Mouse (Mus musculus): ENCODE measurements around the gene Cdh13.

Gene Cdh13

DNA sequence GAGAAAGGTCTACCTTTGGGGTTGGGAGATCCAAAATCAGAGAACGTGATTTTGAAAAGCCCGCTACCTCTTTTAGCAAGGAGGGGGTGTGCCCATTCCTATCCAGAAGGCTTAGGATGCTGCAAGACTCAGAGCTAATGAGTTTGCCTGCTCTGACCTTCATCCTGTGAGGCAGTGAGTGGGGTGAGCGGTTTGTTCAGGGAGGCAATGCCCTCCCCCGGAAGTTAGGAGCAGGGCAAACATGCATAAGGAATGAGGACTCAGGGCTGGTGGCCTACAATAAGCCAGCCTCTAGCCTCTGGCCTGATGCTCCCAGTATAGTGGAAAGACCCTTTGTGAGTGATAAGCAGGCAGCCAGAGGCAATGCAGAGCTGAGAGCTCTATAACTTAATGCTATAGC, 269.3 kb downstream of the Cdh13 start:
- in situ Hi-C loops (cut with MboI; ENCODE audit: low sequenced_read_pairs): no loop called here

DNA sequence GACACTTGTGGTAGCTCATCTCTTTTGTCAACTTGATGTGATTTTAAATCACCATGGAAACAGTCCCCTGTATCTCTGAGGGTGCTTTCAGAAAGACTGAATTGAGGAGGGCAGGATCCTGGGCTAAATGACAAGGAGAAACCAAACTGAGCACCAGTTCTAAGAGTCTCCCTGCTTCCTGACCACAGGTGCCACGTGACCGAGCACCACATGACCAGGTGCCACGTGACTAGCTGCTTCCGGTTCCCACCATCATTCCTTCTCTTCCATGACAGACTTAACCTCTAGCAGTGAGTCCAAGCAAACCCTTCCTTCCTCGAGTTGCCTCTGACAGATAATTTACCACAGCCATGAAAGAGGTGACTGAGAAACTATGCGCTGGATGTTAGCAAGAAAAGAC, 280.5 kb downstream of the Cdh13 start:
- in situ Hi-C loops (cut with MboI; ENCODE audit: low sequenced_read_pairs): no loop called here

DNA sequence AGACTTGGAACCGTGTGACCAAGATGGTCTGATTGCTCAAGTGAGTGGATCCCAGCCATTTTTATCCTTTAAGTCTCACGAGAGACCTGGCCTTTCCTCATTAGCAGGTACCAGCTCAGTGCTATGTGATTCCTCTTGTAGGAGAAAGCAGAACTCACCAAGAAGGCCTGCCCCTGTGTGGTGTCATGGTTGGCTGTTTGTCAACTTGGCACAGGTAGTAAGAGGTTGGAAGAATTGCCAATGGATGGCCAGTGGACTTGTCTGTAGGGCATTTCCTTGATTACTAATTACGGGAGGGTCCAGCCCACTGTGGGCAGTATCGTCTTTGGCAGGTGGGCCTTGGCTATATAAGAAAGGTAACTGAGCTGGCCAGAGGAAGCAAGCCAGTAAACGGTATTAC, 281.7 kb downstream of the Cdh13 start:
- in situ Hi-C loops (cut with MboI; ENCODE audit: low sequenced_read_pairs): no loop called here

DNA sequence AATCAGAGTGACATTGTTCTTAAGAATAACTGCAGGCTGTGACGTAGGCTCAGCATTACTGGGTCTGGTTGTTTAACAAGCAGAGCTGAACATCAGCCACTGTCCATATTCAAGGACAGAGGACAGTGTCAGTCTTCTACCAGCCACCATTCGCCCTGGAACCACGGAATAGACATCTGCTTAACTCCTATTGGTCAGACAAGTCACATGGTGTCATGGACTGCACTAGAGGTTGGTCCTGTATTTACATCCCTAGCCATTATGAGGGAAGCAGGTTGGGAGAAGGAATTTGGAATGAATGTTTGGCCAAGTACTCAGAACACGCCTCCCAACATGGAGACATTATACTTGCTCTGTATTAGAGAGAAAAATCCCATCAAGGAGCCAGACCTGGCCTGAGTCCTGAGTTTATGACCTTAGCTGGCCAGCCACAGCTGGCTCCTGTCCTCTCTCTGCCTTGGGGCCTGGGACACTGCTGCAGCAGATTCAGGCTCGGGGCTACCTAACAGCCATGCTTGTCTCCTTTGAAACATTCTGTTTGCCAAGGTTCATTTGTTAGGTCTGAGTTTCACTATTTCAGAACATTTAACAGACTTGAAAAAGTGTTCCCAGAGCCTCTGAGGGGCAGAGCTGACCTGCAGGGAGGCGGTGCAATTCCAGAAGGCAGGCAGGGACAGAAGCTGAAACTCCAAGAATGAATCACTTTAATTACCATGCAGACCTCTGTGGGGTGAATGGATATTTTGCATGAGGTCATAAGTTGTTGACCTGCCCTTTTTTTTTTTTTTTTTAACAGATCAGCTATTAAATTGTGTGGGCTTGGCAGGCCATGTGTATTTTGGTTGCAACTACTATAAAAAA, 282.6 kb downstream of the Cdh13 start:
- in situ Hi-C loops (cut with MboI; ENCODE audit: low sequenced_read_pairs): no loop called here

DNA sequence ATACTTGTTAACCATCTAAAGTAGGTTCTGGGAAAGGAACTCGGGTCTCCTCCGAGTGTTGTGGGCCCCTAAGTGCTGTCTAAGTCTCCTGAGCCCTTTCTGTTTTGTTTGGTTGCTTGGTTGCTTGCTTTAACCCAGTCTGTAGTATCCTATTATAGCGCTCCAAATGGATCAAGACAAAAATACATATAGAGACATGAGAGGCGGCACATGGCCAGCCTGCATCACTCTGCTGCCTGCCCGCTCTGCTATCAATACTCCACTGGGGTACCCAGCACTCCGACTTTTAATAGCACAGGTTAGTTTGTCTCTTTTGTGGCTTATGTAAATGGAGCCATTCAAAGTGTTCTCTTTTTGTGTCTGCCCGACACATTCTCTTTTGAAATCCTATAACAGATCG, 285.8 kb downstream of the Cdh13 start:
- in situ Hi-C loops (cut with MboI; ENCODE audit: low sequenced_read_pairs): no loop called here

DNA sequence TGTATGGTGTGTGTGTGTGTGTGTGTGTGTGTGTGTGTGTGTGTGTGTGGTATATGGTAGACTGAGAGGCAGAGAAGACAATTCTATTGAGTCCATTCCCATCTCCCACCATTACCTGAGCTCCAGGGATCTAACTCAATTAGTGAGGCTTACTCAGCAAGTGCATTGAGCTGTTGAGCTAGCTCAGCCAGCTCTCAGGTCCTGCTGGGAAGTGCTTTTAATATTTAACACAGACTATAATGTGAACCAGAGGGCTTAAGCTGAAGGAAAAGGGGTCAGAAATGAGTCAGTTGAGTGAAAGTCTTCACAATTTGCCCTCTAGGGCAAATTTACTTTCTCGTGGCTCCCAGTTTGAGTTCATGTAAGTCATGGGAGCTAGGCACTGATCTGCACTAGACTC, 297.7 kb downstream of the Cdh13 start:
- in situ Hi-C loops (cut with MboI; ENCODE audit: low sequenced_read_pairs): no loop called here

DNA sequence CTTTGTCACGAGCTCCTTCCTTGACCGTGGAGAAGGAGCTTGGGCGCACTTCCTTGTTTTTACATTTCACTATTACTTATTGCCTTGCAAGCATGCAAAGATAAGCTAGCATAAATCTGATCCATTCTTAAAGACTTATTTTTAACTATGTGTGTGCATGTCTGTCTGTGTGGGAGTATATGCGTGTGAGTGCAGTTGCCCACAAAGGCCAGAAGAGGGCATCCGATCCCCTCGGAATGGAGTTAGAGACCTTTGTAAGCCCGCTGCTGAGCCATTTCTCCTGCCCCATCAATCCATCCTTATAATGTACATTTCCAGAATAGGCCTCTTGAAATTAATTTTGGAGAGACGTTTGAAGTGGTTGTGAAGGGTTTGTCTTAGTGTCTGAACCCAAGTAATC, 298.7 kb downstream of the Cdh13 start:
- in situ Hi-C loops (cut with MboI; ENCODE audit: low sequenced_read_pairs): no loop called here

DNA sequence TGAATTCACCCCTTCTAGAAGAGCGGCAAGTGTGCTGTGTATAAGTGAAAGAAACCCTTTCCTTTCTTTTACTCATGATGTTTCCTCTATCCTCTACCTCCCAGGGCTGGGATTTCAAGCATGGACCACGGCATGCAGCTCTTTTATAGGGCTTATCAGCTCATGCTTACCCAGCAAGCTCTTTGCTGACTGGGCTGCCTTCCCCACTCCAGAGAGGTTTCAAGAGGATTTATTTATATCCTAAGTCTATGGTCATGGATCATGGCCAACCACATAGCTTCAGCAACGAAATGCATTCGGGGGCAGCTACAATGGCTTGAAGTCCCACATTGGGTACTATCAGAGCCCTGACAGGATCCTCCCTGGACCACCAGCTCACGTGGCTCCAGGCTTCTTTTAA, 304.4 kb downstream of the Cdh13 start:
- in situ Hi-C loops (cut with MboI; ENCODE audit: low sequenced_read_pairs): no loop called here

DNA sequence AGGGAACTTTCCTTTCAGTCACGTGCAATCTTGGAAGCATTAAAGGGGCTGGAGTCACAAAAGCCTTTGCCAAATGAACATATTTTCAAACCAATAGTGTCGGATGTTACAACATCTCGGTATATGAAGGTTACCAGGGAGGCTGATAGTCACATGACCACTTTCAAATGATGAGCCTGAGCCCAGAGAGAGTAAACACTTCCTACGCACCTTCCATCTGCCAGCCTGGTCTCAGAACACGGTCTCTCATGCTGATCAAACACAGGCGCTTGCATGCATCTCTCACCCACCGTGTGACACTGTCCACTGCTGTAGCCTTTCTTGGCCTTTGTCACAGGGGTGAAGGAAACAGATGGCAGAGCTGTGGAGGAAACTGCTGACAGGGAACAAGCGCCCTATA, 313.3 kb downstream of the Cdh13 start:
- in situ Hi-C loops (cut with MboI; ENCODE audit: low sequenced_read_pairs): no loop called here

DNA sequence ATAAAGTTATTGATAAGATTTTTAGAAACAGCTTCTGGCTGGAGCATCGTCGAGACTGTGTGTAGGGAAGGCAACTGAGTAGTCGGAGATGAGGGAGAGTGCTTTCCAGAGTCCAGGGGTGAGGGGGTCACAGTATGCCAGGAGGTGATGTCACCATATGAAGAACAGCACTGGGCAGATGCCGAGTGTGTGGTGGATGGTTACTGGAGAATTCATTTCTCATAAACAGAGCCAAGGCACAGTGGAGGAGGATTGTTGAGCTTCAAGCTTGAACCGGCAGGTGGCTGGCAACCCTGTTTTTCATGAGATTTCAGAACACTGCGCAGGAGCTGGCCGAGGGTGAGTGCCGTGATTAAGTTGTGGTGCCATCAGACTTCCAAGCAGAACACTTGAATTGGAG, 317.8 kb downstream of the Cdh13 start:
- in situ Hi-C loops (cut with MboI; ENCODE audit: low sequenced_read_pairs): no loop called here

DNA sequence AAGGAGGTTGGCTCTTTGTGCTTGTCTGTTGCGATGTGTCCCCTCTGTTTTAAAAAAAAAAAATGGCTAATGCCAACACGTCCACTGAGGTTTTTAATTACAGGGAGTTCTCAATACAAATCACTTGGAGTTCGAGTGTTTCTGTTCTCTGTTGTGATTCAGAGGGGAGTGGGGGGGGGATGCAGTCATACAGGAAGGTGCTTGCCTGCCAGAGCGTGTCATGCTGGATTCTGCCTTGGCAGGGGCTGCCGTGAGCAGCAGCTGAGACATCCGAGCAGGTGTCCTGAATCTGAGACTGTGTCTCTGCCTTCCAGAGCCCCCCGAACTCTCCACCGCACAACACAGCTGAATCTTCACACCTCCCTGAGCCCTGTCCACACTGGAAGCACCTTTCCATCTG, 318.5 kb downstream of the Cdh13 start:
- in situ Hi-C loops (cut with MboI; ENCODE audit: low sequenced_read_pairs): no loop called here

DNA sequence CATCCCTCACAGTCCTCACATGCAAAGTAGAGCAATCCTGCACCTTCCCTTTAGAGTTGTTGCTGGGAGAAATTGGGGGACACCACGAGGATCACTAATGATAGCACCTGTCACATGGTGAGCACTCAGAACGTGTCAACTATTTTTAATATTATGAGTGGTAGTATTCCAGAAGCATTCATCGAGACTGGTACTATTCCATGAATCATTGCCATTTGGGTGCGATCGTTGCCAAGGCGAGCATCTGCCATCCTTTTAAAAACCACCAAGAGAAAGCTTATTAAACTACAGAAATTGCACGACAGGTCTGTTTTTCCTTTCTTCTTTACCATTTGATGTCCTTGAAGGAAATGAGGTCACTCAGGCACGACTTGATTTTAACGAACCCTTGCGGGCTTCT, 328.0 kb downstream of the Cdh13 start:
- in situ Hi-C loops (cut with MboI; ENCODE audit: low sequenced_read_pairs): no loop called here

DNA sequence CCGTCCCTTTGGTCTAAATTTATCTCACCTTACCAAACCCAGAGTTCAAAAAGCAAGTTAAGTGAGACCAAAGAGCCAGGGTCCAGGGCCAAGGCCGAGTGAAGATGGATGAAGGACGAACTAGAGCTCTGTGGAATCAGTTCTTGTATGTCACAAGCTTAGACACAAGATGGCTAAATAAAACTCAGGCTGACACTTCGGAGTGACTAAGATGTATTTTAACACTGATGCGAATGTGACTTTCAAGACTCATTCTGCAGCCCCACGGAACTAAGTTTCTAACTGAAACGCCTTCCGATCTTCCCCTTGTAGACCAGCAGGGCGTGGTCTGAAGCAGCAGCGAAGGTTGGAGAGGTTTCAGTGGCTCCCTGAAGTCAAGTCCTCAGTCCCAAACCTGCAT, 334.7 kb downstream of the Cdh13 start:
- in situ Hi-C loops (cut with MboI; ENCODE audit: low sequenced_read_pairs): no loop called here

DNA sequence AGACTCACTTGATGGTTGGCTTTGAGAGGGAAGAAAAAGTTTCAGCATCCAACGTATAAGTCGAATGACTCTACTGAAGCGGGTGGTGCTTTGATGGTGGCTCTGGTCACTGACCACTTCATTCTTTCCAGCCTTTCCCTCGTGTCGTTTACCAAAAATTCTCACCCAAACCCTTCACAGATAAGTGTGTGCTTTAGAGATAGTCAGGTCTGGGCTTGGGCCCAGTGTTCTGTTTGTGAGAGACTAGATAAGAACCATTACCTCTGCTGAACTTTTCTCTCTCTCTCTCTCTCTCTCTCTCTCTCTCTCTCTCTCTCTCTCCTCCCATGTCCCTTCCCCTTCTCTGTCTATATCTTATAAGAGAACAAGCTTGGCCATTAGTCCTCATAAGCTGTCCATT, 342.9 kb downstream of the Cdh13 start:
- in situ Hi-C loops (cut with MboI; ENCODE audit: low sequenced_read_pairs): no loop called here

DNA sequence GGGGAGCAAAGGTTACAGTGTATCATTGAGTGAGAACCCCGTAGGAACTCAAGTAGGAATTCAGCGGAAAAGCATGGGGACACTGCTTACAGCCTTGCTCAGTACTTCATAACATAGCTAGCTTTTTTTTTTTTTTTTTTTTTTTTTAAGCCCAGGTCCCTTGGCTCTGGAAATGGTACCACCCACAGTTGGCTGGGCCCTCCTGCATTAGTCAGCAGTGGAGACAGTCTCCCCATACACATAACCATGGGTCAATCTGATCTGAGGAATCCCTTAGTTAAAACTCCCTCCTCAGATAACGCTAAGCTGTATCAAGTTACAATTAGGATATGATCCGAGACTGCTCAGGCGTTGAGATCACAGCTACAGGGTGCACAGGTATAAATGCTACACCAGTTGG, 344.2 kb downstream of the Cdh13 start:
- in situ Hi-C loops (cut with MboI; ENCODE audit: low sequenced_read_pairs): no loop called here

DNA sequence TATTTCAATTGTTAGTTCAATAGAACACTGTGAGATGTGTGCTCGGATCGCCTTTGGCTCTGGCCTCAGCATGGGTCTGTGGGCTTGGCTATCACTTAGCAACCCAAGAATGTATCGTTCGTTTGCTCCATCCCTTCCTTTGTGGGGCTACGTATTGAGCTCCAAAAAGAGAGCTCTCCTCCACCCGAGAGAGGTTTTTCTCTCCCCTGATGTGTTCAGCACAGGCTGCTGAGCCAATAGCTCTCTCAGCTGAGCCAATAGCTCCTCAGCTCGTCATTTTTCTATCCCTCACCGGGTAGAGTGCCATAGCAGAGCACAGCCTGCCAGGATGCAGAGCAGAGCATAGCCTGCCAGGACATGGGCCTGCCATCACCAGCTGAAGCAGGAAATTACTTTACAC, 345.2 kb downstream of the Cdh13 start:
- in situ Hi-C loops (cut with MboI; ENCODE audit: low sequenced_read_pairs): no loop called here

DNA sequence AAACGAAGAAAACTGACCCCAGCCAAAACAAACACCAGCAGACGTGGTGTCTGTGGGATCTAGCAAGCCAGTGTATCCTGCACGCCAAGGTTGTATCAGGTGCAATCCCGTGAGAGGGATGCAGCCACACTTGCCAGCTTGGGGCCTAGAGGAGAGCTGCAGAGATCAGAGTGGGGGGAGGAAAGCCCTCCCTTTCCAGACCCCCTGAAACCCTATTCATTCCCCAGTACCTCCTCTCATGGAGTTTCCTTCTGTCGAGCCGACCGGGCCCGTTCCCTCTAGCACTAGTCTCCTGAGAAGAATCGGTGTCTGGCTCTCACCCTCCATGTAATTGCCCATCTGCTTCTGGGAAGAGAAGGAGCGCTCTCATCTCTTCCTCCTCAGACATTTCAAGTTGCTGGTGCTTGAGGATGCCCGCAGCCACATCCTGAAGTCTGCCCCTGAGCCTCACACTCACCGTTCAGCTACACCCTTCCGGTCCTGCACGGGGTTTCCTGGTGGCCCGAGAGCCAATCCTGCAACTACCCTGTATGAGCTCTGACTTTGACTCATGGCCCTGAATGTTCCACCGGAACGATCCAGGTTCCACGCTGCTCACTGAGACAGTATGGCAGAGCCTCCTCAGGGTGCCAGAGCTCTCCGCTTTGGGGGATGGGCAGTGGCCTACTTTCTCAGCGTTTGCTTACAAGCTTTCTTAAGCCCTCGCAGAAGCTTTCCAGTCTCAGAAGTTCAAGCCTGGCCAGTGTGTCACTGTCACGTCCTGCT, 351.9 kb downstream of the Cdh13 start:
- in situ Hi-C loops (cut with MboI; ENCODE audit: low sequenced_read_pairs): no loop called here

DNA sequence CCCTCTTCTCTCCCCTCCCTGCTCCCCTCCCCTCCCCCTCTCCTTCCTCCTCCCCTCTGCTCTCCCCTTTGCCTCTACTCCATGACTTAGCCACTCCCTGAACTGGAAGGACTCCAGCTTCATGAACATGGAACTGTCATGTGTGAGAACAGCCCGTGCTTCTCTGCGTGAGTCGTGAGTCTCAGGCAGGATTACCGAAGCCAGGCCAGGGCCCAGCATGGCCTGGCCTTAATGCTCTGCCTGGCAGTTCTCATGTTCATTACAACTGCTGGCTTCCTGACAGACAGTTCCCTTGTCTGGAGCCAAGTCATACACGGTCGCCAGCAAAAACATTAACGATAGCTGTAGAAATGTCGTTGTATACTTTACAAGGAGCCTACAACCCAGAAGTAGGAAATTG, 356.1 kb downstream of the Cdh13 start:
- in situ Hi-C loops (cut with MboI; ENCODE audit: low sequenced_read_pairs): no loop called here

DNA sequence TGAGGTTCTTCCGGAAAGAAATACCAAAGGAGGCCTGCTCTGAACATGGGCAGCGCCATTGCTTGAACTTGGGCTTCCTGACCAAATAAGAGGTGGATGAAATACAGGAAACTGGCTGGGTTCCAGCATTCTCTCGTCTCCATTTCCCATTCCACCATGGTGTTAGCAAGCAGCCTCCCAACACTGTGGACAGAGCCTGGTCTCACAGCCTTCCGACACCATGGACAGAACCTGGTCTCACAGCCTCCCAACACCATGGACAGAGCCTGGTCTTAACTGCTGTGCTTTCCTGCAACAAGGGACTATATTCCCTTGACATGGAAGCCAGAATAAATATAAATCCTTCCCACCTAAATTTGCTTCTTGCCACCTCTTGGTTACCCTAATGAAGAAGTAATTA, 358.3 kb downstream of the Cdh13 start:
- in situ Hi-C loops (cut with MboI; ENCODE audit: low sequenced_read_pairs): no loop called here

DNA sequence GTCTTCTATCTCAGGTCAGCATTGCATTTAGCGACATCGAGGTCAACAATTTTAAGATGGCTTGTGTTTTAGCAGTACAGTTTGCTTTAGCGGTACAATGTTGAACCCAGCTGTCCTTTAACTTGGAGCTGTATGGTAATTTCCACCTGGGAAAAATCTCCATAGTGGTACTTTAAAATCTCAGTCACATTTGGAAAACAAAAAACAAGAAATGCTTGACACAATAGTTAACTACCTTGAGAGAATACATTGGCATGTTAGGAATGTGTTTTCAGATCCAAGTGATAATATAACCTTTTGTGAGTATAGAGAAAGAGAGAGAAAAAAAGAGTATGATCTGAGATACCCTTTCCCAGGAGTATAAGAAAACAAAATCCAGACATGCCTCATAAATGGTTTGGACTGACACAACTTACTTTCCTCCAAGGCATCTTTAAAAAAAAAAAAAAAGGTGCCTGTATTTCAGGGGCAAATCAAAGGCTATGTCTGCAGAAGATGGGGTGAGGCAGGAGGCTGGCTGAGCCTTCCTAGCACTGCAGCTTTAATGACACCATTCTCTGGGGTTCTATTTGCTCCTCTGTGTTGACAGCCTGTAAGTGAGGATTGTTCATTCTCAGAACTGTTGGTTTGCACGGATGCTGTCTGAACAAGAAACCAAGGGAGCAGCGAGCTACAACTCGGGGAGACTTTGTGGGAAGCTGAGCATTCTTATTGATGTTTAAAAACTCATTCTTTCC, 365.4 kb downstream of the Cdh13 start:
- in situ Hi-C loops (cut with MboI; ENCODE audit: low sequenced_read_pairs): no loop called here

DNA sequence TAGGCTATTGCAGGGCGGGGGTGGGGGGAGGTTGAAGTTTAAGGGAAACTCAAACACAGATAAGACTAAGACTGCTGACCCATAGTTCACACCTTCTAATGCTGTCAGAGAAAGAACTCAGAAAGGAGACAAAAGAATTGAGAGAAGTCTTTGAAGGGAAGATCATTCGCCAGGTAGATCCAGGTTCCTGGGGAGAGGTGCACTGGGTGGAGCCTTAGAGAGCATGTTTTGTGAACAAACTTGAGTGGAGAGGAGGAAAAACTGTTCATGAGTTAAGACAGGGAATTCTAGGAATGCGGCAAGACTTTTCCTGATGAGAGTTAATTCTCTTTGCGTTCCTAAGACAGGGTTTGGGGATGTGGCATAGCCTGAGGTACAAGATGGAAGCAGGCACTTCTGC, 366.4 kb downstream of the Cdh13 start:
- in situ Hi-C loops (cut with MboI; ENCODE audit: low sequenced_read_pairs): no loop called here
